Mouse (Mus musculus) neural tube, embryonic 13.5 days (tissue): ENCODE measurements around the gene Apol6. TPM values are rescaled to one million over a fixed set of nuclear protein-coding genes. Genes with fewer than 3 reads are reported as not detected.
A peak's percentile ranks its signal among the peaks of the same experiment; 100 is the strongest.

Experiments used
- ATAC-seq: fragments of 200-750 bp; cut with Nextera tagmentation; 2 replicates; pipeline ENCODE4 v1.8.0; 2017; ENCODE audit warnings: low read depth, mild to moderate bottlenecking, moderate TSS enrichment, moderate library complexity
- H3K27ac ChIP-seq: fragments of 300-500 bp; sonication (generic); replicated peaks from 2 replicates; pipeline ENCODE4 v1.5.1; 2015; ENCODE audit warnings: moderate library complexity, mild to moderate bottlenecking, inconsistent platforms
- H3K27me3 ChIP-seq: fragments of 300-500 bp; sonication (generic); 2 replicates; pipeline ENCODE4 v1.6.1; 2015; ENCODE audit warnings: mild to moderate bottlenecking, inconsistent platforms
- H3K36me3 ChIP-seq: fragments of 300-500 bp; sonication (generic); 2 replicates; pipeline ENCODE4 v1.6.1; 2015; ENCODE audit warnings: mild to moderate bottlenecking, inconsistent platforms
- H3K4me1 ChIP-seq: fragments of 300-500 bp; sonication (generic); replicated peaks from 2 replicates; pipeline ENCODE4 v1.6.1; 2015; ENCODE audit warnings: inconsistent platforms
- H3K4me2 ChIP-seq: fragments of 300-500 bp; sonication (generic); 2 replicates; pipeline ENCODE4 v1.6.1; 2015; ENCODE audit warnings: inconsistent platforms, mild to moderate bottlenecking, moderate library complexity
- H3K4me3 ChIP-seq: fragments of 300-500 bp; sonication (generic); 2 replicates; pipeline ENCODE4 v1.5.1; 2015; ENCODE audit warnings: mild to moderate bottlenecking, inconsistent platforms
- H3K9ac ChIP-seq: fragments of 300-500 bp; sonication (generic); 2 replicates; pipeline ENCODE4 v1.6.1; 2015; ENCODE audit warnings: moderate library complexity, mild to moderate bottlenecking, inconsistent platforms
- H3K9me3 ChIP-seq: fragments of 300-500 bp; sonication (generic); 2 replicates; pipeline ENCODE4 v1.6.1; 2016; ENCODE audit warnings: inconsistent platforms
- WGBS: fragments of 180-500 bp; shearing (Covaris S2); methylation state at CpG from one replicate; pipeline ENCODE4 v1.1.7; 2015; 5-methylcytosine and 5-hydroxymethylcytosine counted together
- polyA plus RNA-seq: library from polyadenylated mRNA; unstranded; fragments of >200 nt; fragmentation: Nextera tagmentation; extraction: Ambion mirVana; gene quantifications from 2 replicates; pipeline ENCODE4 v1.2.1, GENCODE M21; 2015

Apol6 gene
- polyA plus RNA-seq, 1 experiment from 2014 or later: not detected

GRCm38 (mm10) chr15:77076523-77076922 is 32.0 kb downstream of the Apol6 start:
- WGBS: 85% methylated on average over 3 of the region's 3 CpGs
- ATAC-seq: no peak
- no peak overlapping the region for H3K9ac ChIP-seq
- H3K9me3 ChIP-seq: no peaks in the 10 kb centered on the region
- H3K4me3 ChIP-seq: no peak overlapping the region
- no peaks in the 10 kb centered on the region for H3K27me3 ChIP-seq
- H3K27ac ChIP-seq: no peak overlapping the region
- peaks cover 61% of the 10 kb centered on the region for H3K36me3 ChIP-seq
- H3K4me1 ChIP-seq: peaks cover 14% of the 10 kb centered on the region
- H3K4me2 ChIP-seq: no peak overlapping the region

GRCm38 (mm10) chr15:77077906-77078305 is 33.4 kb downstream of the Apol6 start:
- H3K27me3 ChIP-seq: no peaks in the 10 kb centered on the region
- H3K9me3 ChIP-seq: no peaks in the 10 kb centered on the region
- no peak overlapping the region for H3K4me3 ChIP-seq
- H3K4me1 ChIP-seq: peaks cover 8% of the 10 kb centered on the region
- H3K36me3 ChIP-seq: peaks cover 74% of the 10 kb centered on the region
- H3K27ac ChIP-seq: no peak overlapping the region
- H3K4me2 ChIP-seq: no peak overlapping the region
- no peak for ATAC-seq
- H3K9ac ChIP-seq: no peak overlapping the region
- WGBS: 92% methylated on average over 9 of the region's 9 CpGs

GRCm38 (mm10) chr15:77078786-77079185 is 34.3 kb downstream of the Apol6 start:
- 56% methylated on average over 3 of the region's 3 CpGs for WGBS
- Histone ChIP-seq H3K27me3 (no peaks in the 10 kb centered on the region), H3K9ac (no peak overlapping the region), H3K4me3 (no peak overlapping the region), H3K4me1 (peaks cover 8% of the 10 kb centered on the region), H3K36me3 (peaks cover 82% of the 10 kb centered on the region), H3K27ac (no peak overlapping the region), H3K9me3 (no peaks in the 10 kb centered on the region), H3K4me2 (no peak overlapping the region)
- no peak for ATAC-seq

- H3K4me2 ChIP-seq: no peak overlapping the region
- H3K36me3 ChIP-seq: peaks cover 87% of the 10 kb centered on the region
- WGBS: 67% methylated on average over 14 of the region's 14 CpGs
- no peak for ATAC-seq
- no peak overlapping the region for H3K4me3 ChIP-seq
- no peak overlapping the region for H3K9ac ChIP-seq
- H3K27ac ChIP-seq: no peak overlapping the region
- no peaks in the 10 kb centered on the region for H3K9me3 ChIP-seq
- peaks cover 8% of the 10 kb centered on the region for H3K4me1 ChIP-seq
- no peaks in the 10 kb centered on the region for H3K27me3 ChIP-seq
Observed at GRCm38 (mm10) chr15:77079256-77079822, 34.8 kb downstream of the Apol6 start.

- no peak overlapping the region for H3K27ac ChIP-seq
- H3K4me2 ChIP-seq: no peak overlapping the region
- peaks cover 93% of the 10 kb centered on the region for H3K36me3 ChIP-seq
- no peaks in the 10 kb centered on the region for H3K27me3 ChIP-seq
- no peak overlapping the region for H3K9ac ChIP-seq
- ATAC-seq: no peak
- H3K9me3 ChIP-seq: no peaks in the 10 kb centered on the region
- WGBS: 74% methylated on average over 11 of the region's 11 CpGs
- no peak overlapping the region for H3K4me3 ChIP-seq
- H3K4me1 ChIP-seq: peaks cover 8% of the 10 kb centered on the region
Observed at GRCm38 (mm10) chr15:77079890-77080361, 35.4 kb downstream of the Apol6 start.

GRCm38 (mm10) chr15:77080684-77081254 is 36.2 kb downstream of the Apol6 start:
- Histone ChIP-seq H3K27ac (no peak overlapping the region), H3K4me3 (no peak overlapping the region), H3K4me1 (peaks cover 8% of the 10 kb centered on the region), H3K36me3 (peaks cover 96% of the 10 kb centered on the region), H3K4me2 (no peak overlapping the region), H3K27me3 (no peaks in the 10 kb centered on the region), H3K9ac (no peak overlapping the region), H3K9me3 (no peaks in the 10 kb centered on the region)
- no peak for ATAC-seq
- WGBS: 81% methylated on average over 14 of the region's 14 CpGs

- H3K27ac ChIP-seq: no peak overlapping the region
- no peak for ATAC-seq
- peaks cover 8% of the 10 kb centered on the region for H3K4me1 ChIP-seq
- WGBS: 85% methylated on average over 5 of the region's 5 CpGs
- no peak overlapping the region for H3K4me3 ChIP-seq
- H3K9me3 ChIP-seq: no peaks in the 10 kb centered on the region
- no peaks in the 10 kb centered on the region for H3K27me3 ChIP-seq
- H3K9ac ChIP-seq: peak overlapping the region; percentile 2; the same call in 1 of the 2 replicates
- H3K36me3 ChIP-seq: peaks cover 94% of the 10 kb centered on the region
- no peak overlapping the region for H3K4me2 ChIP-seq
Observed at GRCm38 (mm10) chr15:77081454-77081853, 36.9 kb downstream of the Apol6 start.

GRCm38 (mm10) chr15:77085818-77086217 is 41.3 kb downstream of the Apol6 start:
- Histone ChIP-seq H3K27me3 (no peaks in the 10 kb centered on the region), H3K27ac (no peak overlapping the region), H3K4me1 (peaks cover 20% of the 10 kb centered on the region), H3K4me2 (no peak overlapping the region), H3K36me3 (peaks cover 79% of the 10 kb centered on the region), H3K9ac (no peak overlapping the region), H3K4me3 (no peak overlapping the region), H3K9me3 (no peaks in the 10 kb centered on the region)
- ATAC-seq: no peak
- WGBS: 93% methylated on average over 7 of the region's 7 CpGs

GRCm38 (mm10) chr15:77086488-77086887 is 42.0 kb downstream of the Apol6 start:
- no peak overlapping the region for H3K4me3 ChIP-seq
- ATAC-seq: no peak
- 94% methylated on average over 1 of the region's 1 CpGs for WGBS
- no peak overlapping the region for H3K9ac ChIP-seq
- H3K4me1 ChIP-seq: peaks cover 20% of the 10 kb centered on the region
- no peaks in the 10 kb centered on the region for H3K27me3 ChIP-seq
- H3K36me3 ChIP-seq: peaks cover 78% of the 10 kb centered on the region
- H3K27ac ChIP-seq: no peak overlapping the region
- no peaks in the 10 kb centered on the region for H3K9me3 ChIP-seq
- H3K4me2 ChIP-seq: no peak overlapping the region

- no peaks in the 10 kb centered on the region for H3K27me3 ChIP-seq
- H3K4me2 ChIP-seq: no peak overlapping the region
- WGBS: 49% methylated on average over 11 of the region's 11 CpGs
- 0 out of 2 replicates have a peak, but pooled peaks have one; percentile 23 for ATAC-seq
- H3K36me3 ChIP-seq: peaks cover 75% of the 10 kb centered on the region
- H3K27ac ChIP-seq: no peak overlapping the region
- H3K4me3 ChIP-seq: no peak overlapping the region
- H3K9ac ChIP-seq: no peak overlapping the region
- H3K4me1 ChIP-seq: peaks cover 20% of the 10 kb centered on the region
- no peaks in the 10 kb centered on the region for H3K9me3 ChIP-seq
Observed at GRCm38 (mm10) chr15:77089249-77089648, 44.7 kb downstream of the Apol6 start.

GRCm38 (mm10) chr15:77090531-77090930 is 46.0 kb downstream of the Apol6 start:
- Histone ChIP-seq H3K36me3 (peaks cover 68% of the 10 kb centered on the region), H3K4me2 (no peak overlapping the region), H3K27me3 (no peaks in the 10 kb centered on the region), H3K4me1 (peaks cover 20% of the 10 kb centered on the region), H3K4me3 (no peak overlapping the region), H3K27ac (peak overlapping the region; percentile 19; the same call in 1 of the 2 replicates), H3K9ac (no peak overlapping the region), H3K9me3 (no peaks in the 10 kb centered on the region)
- no peak; the same call in 1 of the 2 replicates for ATAC-seq
- WGBS: 88% methylated on average over 5 of the region's 5 CpGs

- ATAC-seq: no peak
- WGBS: 95% methylated on average over 4 of the region's 4 CpGs
- no peak overlapping the region for H3K4me3 ChIP-seq
- H3K9ac ChIP-seq: no peak overlapping the region
- no peaks in the 10 kb centered on the region for H3K27me3 ChIP-seq
- no peaks in the 10 kb centered on the region for H3K9me3 ChIP-seq
- H3K4me1 ChIP-seq: peaks cover 20% of the 10 kb centered on the region
- peaks cover 70% of the 10 kb centered on the region for H3K36me3 ChIP-seq
- H3K4me2 ChIP-seq: no peak overlapping the region
- no peak overlapping the region for H3K27ac ChIP-seq
Observed at GRCm38 (mm10) chr15:77091394-77091793, 46.9 kb downstream of the Apol6 start.

GRCm38 (mm10) chr15:77094431-77094830 is 49.9 kb downstream of the Apol6 start:
- Histone ChIP-seq H3K27ac (no peak overlapping the region), H3K27me3 (no peaks in the 10 kb centered on the region), H3K4me1 (peaks cover 8% of the 10 kb centered on the region), H3K9me3 (no peaks in the 10 kb centered on the region), H3K4me2 (no peak overlapping the region), H3K4me3 (no peak overlapping the region), H3K9ac (no peak overlapping the region), H3K36me3 (peaks cover 71% of the 10 kb centered on the region)
- WGBS: 88% methylated on average over 13 of the region's 13 CpGs
- ATAC-seq: no peak
